Mouse (Mus musculus): ENCODE results near the gene Col16a1. TPM values are rescaled to one million over a fixed set of nuclear protein-coding genes. Genes with fewer than 3 reads are reported as not detected.

Gene Col16a1
- polyA plus RNA-seq (2012; ENCODE audit: low replicate concordance): 2.6 and 2.8 TPM in 2 replicates

GRCm38 (mm10) chr4:130047331-130048202 is at the start of gene Col16a1:
Col16a1 (plus strand) TSS chr4:130047840.

GRCm38 (mm10) chr4:130102111-130102651 is 54.5 kb downstream of the Col16a1 start, which contains the start of gene Pef1:
Pef1 (plus strand) TSS chr4:130102558.

GRCm38 (mm10) chr4:130139214-130139492 is 91.5 kb downstream of the Col16a1 start, which contains the start of gene Hcrtr1:
Hcrtr1 (minus strand) TSS chr4:130139359.

Other genes with a start within 250 kb of the Col16a1 start
- 38.9 and 43.7 TPM in 2 replicates for gene Ptp4a2, start 236.6 kb upstream of the Col16a1 start, polyA plus RNA-seq (2012; ENCODE audit: low replicate concordance)
- 0.06 TPM in 1 of 2 replicates, not detected in the other for gene Spocd1, start 118.6 kb upstream of the Col16a1 start, polyA plus RNA-seq (2012; ENCODE audit: low replicate concordance)
- 2.2 and 5.6 TPM in 2 replicates for gene Adgrb2, start 63.0 kb upstream of the Col16a1 start, polyA plus RNA-seq (2012; ENCODE audit: low replicate concordance)
- 39.8 and 50.2 TPM in 2 replicates for gene Pef1, start 54.7 kb downstream of the Col16a1 start, polyA plus RNA-seq (2012; ENCODE audit: low replicate concordance)
- gene Hcrtr1, start 91.5 kb downstream of the Col16a1 start, polyA plus RNA-seq (2012; ENCODE audit: low replicate concordance): not detected in 2 replicates
- 57.1 and 67.5 TPM in 2 replicates for gene Tinagl1, start 127.3 kb downstream of the Col16a1 start, polyA plus RNA-seq (2012; ENCODE audit: low replicate concordance)
- gene Gm853, start 174.6 kb downstream of the Col16a1 start, polyA plus RNA-seq (2012; ENCODE audit: low replicate concordance): not detected in 2 replicates
- gene Serinc2, start 231.4 kb downstream of the Col16a1 start, polyA plus RNA-seq (2012; ENCODE audit: low replicate concordance): 0.30 and 0.73 TPM in 2 replicates